Mouse (Mus musculus): ENCODE results near the gene Syngr3. TPM values are rescaled to one million over a fixed set of nuclear protein-coding genes. Genes with fewer than 3 reads are reported as not detected.

Syngr3 gene
- polyA plus RNA-seq, 1 experiment from 2014 or later, result 0.11 TPM

DNA sequence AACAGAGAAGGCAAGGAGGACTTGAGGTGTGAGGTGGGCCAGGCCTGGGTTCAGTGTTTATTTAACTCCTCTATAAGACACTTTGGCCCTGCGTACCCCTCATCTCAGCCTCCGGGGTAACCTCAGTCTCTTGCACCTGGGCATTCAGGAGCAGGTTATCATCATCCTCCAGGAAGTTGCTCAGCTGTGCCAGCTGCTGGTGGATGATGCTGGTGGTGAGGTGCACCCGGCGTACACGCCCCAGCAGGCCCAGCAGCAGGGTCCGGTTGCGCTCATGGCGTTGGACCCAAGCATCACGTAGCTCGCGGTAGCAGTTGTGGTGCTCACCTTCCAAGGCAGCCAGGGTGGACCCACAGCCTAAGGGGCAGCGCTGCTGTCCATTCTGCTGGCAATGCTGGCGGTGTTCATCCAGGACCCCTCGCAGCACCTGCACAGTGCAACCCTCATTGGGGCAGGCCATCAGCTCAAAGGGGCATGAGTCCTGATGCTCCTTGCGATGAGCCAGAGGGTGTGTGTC, 26.5 kb upstream of the Syngr3 start:
- 94% methylated on average over 15 of the region's 15 CpGs for WGBS (ENCODE audit: insufficient replicate concordance)

GRCm38 (mm10) chr17:24715556-24715955, 25.8 kb upstream of the Syngr3 start:
- DNase-seq (no peak), ATAC-seq (no peak)
- no peak overlapping the region for H3K4me2 ChIP-seq (ENCODE audit: low read depth, low read length)
- no peaks in the 10 kb centered on the region for H3K9me3 ChIP-seq (ENCODE audit: low read length)
- no peak overlapping the region for H3K27ac ChIP-seq (ENCODE audit: low read depth)
- TF ChIP-seq EP300 (IDR thresholded peaks at IDR 0.05; ENCODE audit: low read depth) (no peak), CTCF (IDR thresholded peaks at IDR 0.05; ENCODE audit: low read depth) (no peak)
- no peak overlapping the region for H3K9ac ChIP-seq (replicated peaks)
- 86% methylated on average over 6 of the region's 6 CpGs for WGBS (ENCODE audit: insufficient replicate concordance)
- no peaks in the 10 kb centered on the region for H3K27me3 ChIP-seq (ENCODE audit: insufficient read depth, low read length)
- H3K36me3 ChIP-seq (replicated peaks; ENCODE audit: insufficient read depth, low read length), result 0 out of 2 replicates have a peak, but pooled peaks cover 9% of the 10 kb centered on the region
- no peak overlapping the region for H3K4me3 ChIP-seq (ENCODE audit: low read depth, low read length)
- peaks cover 6% of the 10 kb centered on the region for H3K4me1 ChIP-seq (ENCODE audit: insufficient read depth)

More for the DNA sequence above, 26.5 kb upstream of the Syngr3 start:
- Histone ChIP-seq H3K27me3 (ENCODE audit: insufficient read depth, low read length) (no peaks in the 10 kb centered on the region), H3K9ac (replicated peaks) (no peak overlapping the region), H3K4me2 (ENCODE audit: low read depth, low read length) (no peak overlapping the region), H3K36me3 (replicated peaks; ENCODE audit: insufficient read depth, low read length) (peaks cover 11% of the 10 kb centered on the region; the same call in 1 of the 2 replicates), H3K27ac (ENCODE audit: low read depth) (no peak overlapping the region), H3K4me3 (ENCODE audit: low read depth, low read length) (no peak overlapping the region), H3K9me3 (ENCODE audit: low read length) (no peaks in the 10 kb centered on the region), H3K4me1 (ENCODE audit: insufficient read depth) (peaks cover 7% of the 10 kb centered on the region)
- no peak for ATAC-seq
- peak; percentile 12 for DNase-seq
- TF ChIP-seq CTCF (IDR thresholded peaks at IDR 0.05; ENCODE audit: low read depth) (no peak), EP300 (IDR thresholded peaks at IDR 0.05; ENCODE audit: low read depth) (no peak)

GRCm38 (mm10) chr17:24708646-24709045, 18.9 kb upstream of the Syngr3 start:
- peaks cover 14% of the 10 kb centered on the region for H3K4me1 ChIP-seq (ENCODE audit: insufficient read depth)
- TF ChIP-seq EP300 (IDR thresholded peaks at IDR 0.05; ENCODE audit: low read depth), result no peak
- TF ChIP-seq CTCF (IDR thresholded peaks at IDR 0.05; ENCODE audit: low read depth), result peak; percentile 68
- no peak overlapping the region for H3K4me3 ChIP-seq (ENCODE audit: low read depth, low read length)
- 19% methylated on average over 2 of the region's 2 CpGs for WGBS (ENCODE audit: insufficient replicate concordance)
- no peak overlapping the region for H3K9ac ChIP-seq (replicated peaks)
- no peak overlapping the region for H3K27ac ChIP-seq (ENCODE audit: low read depth)
- no peaks in the 10 kb centered on the region for H3K9me3 ChIP-seq (ENCODE audit: low read length)
- DNase-seq, result peak; percentile 13
- H3K36me3 ChIP-seq (replicated peaks; ENCODE audit: insufficient read depth, low read length), result peaks cover 15% of the 10 kb centered on the region; the same call in 1 of the 2 replicates
- ATAC-seq, result no peak
- H3K27me3 ChIP-seq (ENCODE audit: insufficient read depth, low read length), result no peaks in the 10 kb centered on the region
- peak overlapping the region; percentile 93; the same call in 1 of the 2 replicates for H3K4me2 ChIP-seq (ENCODE audit: low read depth, low read length)

GRCm38 (mm10) chr17:24707801-24708425, 18.2 kb upstream of the Syngr3 start:
- Histone ChIP-seq H3K27me3 (ENCODE audit: insufficient read depth, low read length) (no peaks in the 10 kb centered on the region), H3K4me1 (ENCODE audit: insufficient read depth) (peaks cover 14% of the 10 kb centered on the region), H3K4me3 (ENCODE audit: low read depth, low read length) (peak overlapping the region; percentile 86), H3K9ac (replicated peaks) (peak overlapping the region; percentile 82), H3K9me3 (ENCODE audit: low read length) (no peaks in the 10 kb centered on the region), H3K36me3 (replicated peaks; ENCODE audit: insufficient read depth, low read length) (peaks cover 15% of the 10 kb centered on the region; the same call in 1 of the 2 replicates), H3K27ac (ENCODE audit: low read depth) (peak overlapping the region; percentile 93), H3K4me2 (ENCODE audit: low read depth, low read length) (peak overlapping the region; percentile 93)
- TF ChIP-seq EP300 (IDR thresholded peaks at IDR 0.05; ENCODE audit: low read depth), result 0 out of 2 replicates have a peak, but pooled peaks have one; percentile 5
- no peak for TF ChIP-seq CTCF (IDR thresholded peaks at IDR 0.05; ENCODE audit: low read depth)
- DNase-seq (peak; percentile 63), ATAC-seq (peak; percentile 44)
- WGBS (ENCODE audit: insufficient replicate concordance), result 1% methylated on average over 24 of the region's 24 CpGs

DNA sequence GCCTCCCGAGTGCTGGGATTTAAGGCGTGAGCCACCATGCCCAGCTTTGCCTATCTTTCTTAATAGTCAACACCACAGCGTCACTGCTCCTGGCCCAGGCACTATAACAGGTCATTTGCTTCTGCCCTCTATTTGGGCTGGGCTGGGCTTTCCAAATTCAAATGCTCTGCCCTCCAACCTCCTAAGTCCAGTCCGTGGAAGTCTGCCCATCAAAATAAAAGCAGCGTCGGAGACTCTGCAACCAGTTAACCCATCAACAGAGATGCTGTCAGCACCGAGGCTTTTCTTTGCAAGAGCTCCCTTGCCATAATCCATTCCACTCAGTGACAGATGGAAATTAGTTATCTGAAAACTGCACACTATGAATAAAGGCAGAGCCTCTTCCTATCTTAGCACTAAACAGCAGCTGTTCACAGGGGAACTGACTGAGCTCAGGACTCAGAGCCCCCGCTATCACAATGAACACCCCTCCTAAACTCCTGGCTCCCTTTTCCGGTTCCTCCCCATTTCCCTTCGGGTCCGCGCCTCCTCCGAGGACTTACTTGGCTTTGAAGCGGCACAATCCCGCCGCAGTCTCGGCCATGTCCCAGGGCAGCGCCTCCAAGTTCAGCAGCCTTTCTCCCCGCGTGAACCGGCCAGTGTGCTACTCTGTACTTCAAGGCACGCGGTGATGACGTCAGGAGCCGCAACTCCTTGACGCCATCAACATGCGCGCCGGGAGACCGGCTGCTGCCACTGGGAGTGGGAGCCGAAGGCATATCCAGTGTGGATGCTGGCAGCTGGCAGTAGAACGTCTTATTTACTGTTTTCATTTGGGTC, 17.4 kb upstream of the Syngr3 start, which contains the start of gene Tbl3:
Gene Tbl3 (minus strand): TSS at position 679 of the 819 bp plus-strand sequence.
- Histone ChIP-seq H3K27ac (ENCODE audit: low read depth) (peak within 1 kb of the TSS; percentile 93), H3K4me3 (ENCODE audit: low read depth, low read length) (peak within 1 kb of the TSS; percentile 86), H3K27me3 (ENCODE audit: insufficient read depth, low read length) (no peaks in the 10 kb centered on the region), H3K4me2 (ENCODE audit: low read depth, low read length) (peak within 1 kb of the TSS; percentile 93), H3K9ac (replicated peaks) (peak within 1 kb of the TSS; percentile 82), H3K9me3 (ENCODE audit: low read length) (no peaks in the 10 kb centered on the region), H3K4me1 (ENCODE audit: insufficient read depth) (peaks cover 14% of the 10 kb centered on the region), H3K36me3 (replicated peaks; ENCODE audit: insufficient read depth, low read length) (peaks cover 16% of the 10 kb centered on the region; the same call in 1 of the 2 replicates)
- TF ChIP-seq CTCF (IDR thresholded peaks at IDR 0.05; ENCODE audit: low read depth) (no peak), EP300 (IDR thresholded peaks at IDR 0.05; ENCODE audit: low read depth) (peak; percentile 48; the same call in 1 of the 2 replicates)
- 1% methylated on average over 32 of the region's 32 CpGs for WGBS (ENCODE audit: insufficient replicate concordance)
- ATAC-seq (peak; percentile 92), DNase-seq (peak; percentile 95)

DNA sequence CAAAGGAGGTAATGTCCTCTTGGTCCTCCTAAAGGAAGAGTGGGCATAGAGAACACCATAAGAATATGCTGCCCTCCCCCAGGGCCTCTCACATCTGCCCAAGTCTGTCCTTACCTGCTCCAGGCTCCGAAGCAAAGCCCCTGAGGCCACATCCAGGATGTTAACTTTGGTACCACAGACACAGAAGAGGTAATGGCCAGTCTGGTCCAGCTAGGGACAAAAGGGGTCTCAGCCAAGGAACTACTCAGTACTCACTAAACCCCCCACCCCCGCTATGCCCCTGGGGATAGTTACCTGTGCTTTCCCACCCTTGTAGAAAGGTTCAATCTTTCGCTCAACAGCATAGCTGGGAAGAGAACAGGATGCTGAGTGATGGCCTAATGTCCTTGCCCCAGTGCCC, 16.1 kb upstream of the Syngr3 start:
- no peaks in the 10 kb centered on the region for H3K9me3 ChIP-seq (ENCODE audit: low read length)
- no peak for DNase-seq
- no peak overlapping the region for H3K4me3 ChIP-seq (ENCODE audit: low read depth, low read length)
- H3K27me3 ChIP-seq (ENCODE audit: insufficient read depth, low read length), result no peaks in the 10 kb centered on the region
- no peak overlapping the region for H3K4me2 ChIP-seq (ENCODE audit: low read depth, low read length)
- peaks cover 28% of the 10 kb centered on the region for H3K36me3 ChIP-seq (replicated peaks; ENCODE audit: insufficient read depth, low read length)
- no peak overlapping the region for H3K9ac ChIP-seq (replicated peaks)
- H3K4me1 ChIP-seq (ENCODE audit: insufficient read depth), result peaks cover 14% of the 10 kb centered on the region
- H3K27ac ChIP-seq (ENCODE audit: low read depth), result no peak overlapping the region
- TF ChIP-seq EP300 (IDR thresholded peaks at IDR 0.05; ENCODE audit: low read depth), result no peak
- no peak for TF ChIP-seq CTCF (IDR thresholded peaks at IDR 0.05; ENCODE audit: low read depth)
- WGBS (ENCODE audit: insufficient replicate concordance), result 93% methylated on average over 3 of the region's 3 CpGs
- ATAC-seq, result no peak
